Mouse (Mus musculus): ENCODE results near the gene Snap91. TPM values are rescaled to one million over a fixed set of nuclear protein-coding genes. Genes with fewer than 3 reads are reported as not detected.

The Snap91 gene
- polyA plus RNA-seq, 1 experiment from 2014 or later: 4.0 TPM

- WGBS: 51% methylated on average over 7 of the region's 7 CpGs
- Histone ChIP-seq H3K27ac (ENCODE audit: low read depth, low read length) (no peak overlapping the region), H3K4me2 (replicated peaks; ENCODE audit: low read depth) (no peak overlapping the region), H3K4me1 (replicated peaks; ENCODE audit: control insufficient read depth, insufficient read depth, low read length) (peaks cover 4% of the 10 kb centered on the region; the same call in 1 of the 2 replicates), H3K36me3 (ENCODE audit: control insufficient read depth, insufficient read depth) (no peaks in the 10 kb centered on the region), H3K27me3 (replicated peaks; ENCODE audit: control insufficient read depth, insufficient read depth, low read length) (no peaks in the 10 kb centered on the region), H3K4me3 (ENCODE audit: low read depth, low read length) (no peak overlapping the region), H3K9me3 (ENCODE audit: control insufficient read depth) (no peaks in the 10 kb centered on the region), H3K9ac (ENCODE audit: low read depth, low read length) (no peak overlapping the region)
- peak; percentile 67 for ATAC-seq
- no peak for TF ChIP-seq CTCF (IDR thresholded peaks at IDR 0.05; ENCODE audit: low read depth)
Measured at GRCm38 (mm10) chr9:86725604-86726380, 154.7 kb downstream of the Snap91 start.

GRCm38 (mm10) chr9:86725066-86725465, 155.4 kb downstream of the Snap91 start:
- H3K27ac ChIP-seq (ENCODE audit: low read depth, low read length): no peak overlapping the region
- no peak overlapping the region for H3K9ac ChIP-seq (ENCODE audit: low read depth, low read length)
- H3K4me3 ChIP-seq (ENCODE audit: low read depth, low read length): no peak overlapping the region
- H3K36me3 ChIP-seq (ENCODE audit: control insufficient read depth, insufficient read depth): no peaks in the 10 kb centered on the region
- ATAC-seq: no peak
- H3K4me2 ChIP-seq (replicated peaks; ENCODE audit: low read depth): no peak overlapping the region
- no peaks in the 10 kb centered on the region for H3K9me3 ChIP-seq (ENCODE audit: control insufficient read depth)
- no peaks in the 10 kb centered on the region for H3K27me3 ChIP-seq (replicated peaks; ENCODE audit: control insufficient read depth, insufficient read depth, low read length)
- WGBS: 53% methylated on average over 4 of the region's 4 CpGs
- peaks cover 4% of the 10 kb centered on the region; the same call in 1 of the 2 replicates for H3K4me1 ChIP-seq (replicated peaks; ENCODE audit: control insufficient read depth, insufficient read depth, low read length)
- no peak for TF ChIP-seq CTCF (IDR thresholded peaks at IDR 0.05; ENCODE audit: low read depth)

GRCm38 (mm10) chr9:86720794-86721193, 159.7 kb downstream of the Snap91 start:
- no peaks in the 10 kb centered on the region for H3K27me3 ChIP-seq (replicated peaks; ENCODE audit: control insufficient read depth, insufficient read depth, low read length)
- no peak for TF ChIP-seq CTCF (IDR thresholded peaks at IDR 0.05; ENCODE audit: low read depth)
- H3K27ac ChIP-seq (ENCODE audit: low read depth, low read length): no peak overlapping the region
- H3K4me3 ChIP-seq (ENCODE audit: low read depth, low read length): no peak overlapping the region
- no peaks in the 10 kb centered on the region for H3K9me3 ChIP-seq (ENCODE audit: control insufficient read depth)
- ATAC-seq: no peak
- H3K4me2 ChIP-seq (replicated peaks; ENCODE audit: low read depth): no peak overlapping the region
- no peaks in the 10 kb centered on the region for H3K36me3 ChIP-seq (ENCODE audit: control insufficient read depth, insufficient read depth)
- 79% methylated on average over 2 of the region's 2 CpGs for whole genome bisulfite sequencing
- H3K9ac ChIP-seq (ENCODE audit: low read depth, low read length): no peak overlapping the region
- 0 out of 2 replicates have a peak, but pooled peaks cover 3% of the 10 kb centered on the region for H3K4me1 ChIP-seq (replicated peaks; ENCODE audit: control insufficient read depth, insufficient read depth, low read length)

- no peak for TF ChIP-seq CTCF (IDR thresholded peaks at IDR 0.05; ENCODE audit: low read depth)
- H3K9me3 ChIP-seq (ENCODE audit: control insufficient read depth): no peaks in the 10 kb centered on the region
- no peaks in the 10 kb centered on the region for H3K36me3 ChIP-seq (ENCODE audit: control insufficient read depth, insufficient read depth)
- H3K27me3 ChIP-seq (replicated peaks; ENCODE audit: control insufficient read depth, insufficient read depth, low read length): no peaks in the 10 kb centered on the region
- no peak overlapping the region for H3K4me3 ChIP-seq (ENCODE audit: low read depth, low read length)
- no peak overlapping the region for H3K9ac ChIP-seq (ENCODE audit: low read depth, low read length)
- WGBS: 53% methylated on average over 5 of the region's 5 CpGs
- 0 out of 2 replicates have a peak, but pooled peaks cover 3% of the 10 kb centered on the region for H3K4me1 ChIP-seq (replicated peaks; ENCODE audit: control insufficient read depth, insufficient read depth, low read length)
- H3K27ac ChIP-seq (ENCODE audit: low read depth, low read length): no peak overlapping the region
- H3K4me2 ChIP-seq (replicated peaks; ENCODE audit: low read depth): no peak overlapping the region
- peak; percentile 85 for ATAC-seq
Measured at GRCm38 (mm10) chr9:86720227-86720626, 160.2 kb downstream of the Snap91 start.

- Histone ChIP-seq H3K9ac (ENCODE audit: low read depth, low read length) (no peak overlapping the region), H3K4me2 (replicated peaks; ENCODE audit: low read depth) (no peak overlapping the region), H3K27me3 (replicated peaks; ENCODE audit: control insufficient read depth, insufficient read depth, low read length) (no peaks in the 10 kb centered on the region), H3K9me3 (ENCODE audit: control insufficient read depth) (no peaks in the 10 kb centered on the region), H3K4me3 (ENCODE audit: low read depth, low read length) (no peak overlapping the region), H3K4me1 (replicated peaks; ENCODE audit: control insufficient read depth, insufficient read depth, low read length) (0 out of 2 replicates have a peak, but pooled peaks cover 3% of the 10 kb centered on the region), H3K36me3 (ENCODE audit: control insufficient read depth, insufficient read depth) (no peaks in the 10 kb centered on the region), H3K27ac (ENCODE audit: low read depth, low read length) (no peak overlapping the region)
- ATAC-seq: no peak
- WGBS: 38% methylated on average over 5 of the region's 5 CpGs
- TF ChIP-seq CTCF (IDR thresholded peaks at IDR 0.05; ENCODE audit: low read depth): no peak
Measured at GRCm38 (mm10) chr9:86717119-86717518, 163.3 kb downstream of the Snap91 start.

- WGBS: 42% methylated on average over 2 of the region's 2 CpGs
- no peak overlapping the region for H3K4me2 ChIP-seq (replicated peaks; ENCODE audit: low read depth)
- ATAC-seq: no peak
- H3K36me3 ChIP-seq (ENCODE audit: control insufficient read depth, insufficient read depth): no peaks in the 10 kb centered on the region
- no peaks in the 10 kb centered on the region for H3K27me3 ChIP-seq (replicated peaks; ENCODE audit: control insufficient read depth, insufficient read depth, low read length)
- no peak for TF ChIP-seq CTCF (IDR thresholded peaks at IDR 0.05; ENCODE audit: low read depth)
- H3K4me1 ChIP-seq (replicated peaks; ENCODE audit: control insufficient read depth, insufficient read depth, low read length): 0 out of 2 replicates have a peak, but pooled peaks cover 3% of the 10 kb centered on the region
- no peaks in the 10 kb centered on the region for H3K9me3 ChIP-seq (ENCODE audit: control insufficient read depth)
- H3K27ac ChIP-seq (ENCODE audit: low read depth, low read length): no peak overlapping the region
- H3K4me3 ChIP-seq (ENCODE audit: low read depth, low read length): no peak overlapping the region
- no peak overlapping the region for H3K9ac ChIP-seq (ENCODE audit: low read depth, low read length)
Measured at GRCm38 (mm10) chr9:86716540-86716939, 163.9 kb downstream of the Snap91 start.

Other genes starting within 250 kb of the Snap91 start
- gene Me1, start 184.7 kb downstream of the Snap91 start, polyA plus RNA-seq (2015; fragmentation: Nextera tagmentation; extraction: Ambion mirVana): 51.6 and 55.2 TPM in 2 replicates
- 4.8 TPM in 2 replicates for gene Prss35, start 137.0 kb downstream of the Snap91 start, polyA plus RNA-seq (2015; fragmentation: Nextera tagmentation; extraction: Ambion mirVana)
- gene Ripply2, start 134.9 kb upstream of the Snap91 start, polyA plus RNA-seq (2015; fragmentation: Nextera tagmentation; extraction: Ambion mirVana): not detected in 2 replicates
- gene Cyb5r4, start 141.4 kb upstream of the Snap91 start, polyA plus RNA-seq (2015; fragmentation: Nextera tagmentation; extraction: Ambion mirVana): 56.4 and 61.4 TPM in 2 replicates